Mouse (Mus musculus): ENCODE measurements at regions not wholly inside any gene's neighbourhood (a gene's known extent, or its start where the extent isn't known, plus 50 kb on each side); places are given as distances from the start of the nearest gene placed in this dataset.
A peak's percentile ranks its signal among the peaks of the same experiment; 100 is the strongest.

GRCm38 (mm10) chr15:87290987-87291529 lies 253.0 kb upstream of the Fam19a5 start:
- no peak for DNase-seq

GRCm38 (mm10) chr15:87319896-87320295 lies 224.2 kb upstream of the Fam19a5 start:
- DNase-seq: no peak

GRCm38 (mm10) chr15:87321067-87321985 lies 222.8 kb upstream of the Fam19a5 start:
- no peak for DNase-seq

- DNase-seq: no peak
Observed at GRCm38 (mm10) chr15:87325389-87325788, 218.7 kb upstream of the Fam19a5 start.

- DNase-seq: no peak
Observed at GRCm38 (mm10) chr15:87326281-87326680, 217.8 kb upstream of the Fam19a5 start.

- DNase-seq: no peak
Observed at GRCm38 (mm10) chr15:87332441-87332840, 211.7 kb upstream of the Fam19a5 start.

GRCm38 (mm10) chr15:87333527-87333926 lies 210.6 kb upstream of the Fam19a5 start:
- no peak for DNase-seq

GRCm38 (mm10) chr15:87334430-87334829 lies 209.7 kb upstream of the Fam19a5 start:
- no peak for DNase-seq

GRCm38 (mm10) chr15:87335324-87335723 lies 208.8 kb upstream of the Fam19a5 start:
- DNase-seq: no peak

- DNase-seq: peak; percentile 76
Observed at GRCm38 (mm10) chr15:87335737-87336136, 208.4 kb upstream of the Fam19a5 start.

- peak; percentile 41 for DNase-seq
Observed at GRCm38 (mm10) chr15:87339904-87340303, 204.2 kb upstream of the Fam19a5 start.

GRCm38 (mm10) chr15:87342656-87343055 lies 201.4 kb upstream of the Fam19a5 start:
- no peak for DNase-seq

GRCm38 (mm10) chr15:87345826-87346225 lies 198.3 kb upstream of the Fam19a5 start:
- DNase-seq: peak; percentile 46

GRCm38 (mm10) chr15:87349533-87350247 lies 194.4 kb upstream of the Fam19a5 start:
- DNase-seq: peak; percentile 70

- no peak for DNase-seq
Observed at GRCm38 (mm10) chr15:87352812-87353211, 191.3 kb upstream of the Fam19a5 start.

GRCm38 (mm10) chr15:87353886-87354285 lies 190.2 kb upstream of the Fam19a5 start:
- DNase-seq: no peak

- DNase-seq: no peak
Observed at GRCm38 (mm10) chr15:87360457-87360856, 183.6 kb upstream of the Fam19a5 start.

GRCm38 (mm10) chr15:87365712-87366361 lies 178.3 kb upstream of the Fam19a5 start:
- peak; percentile 65 for DNase-seq

GRCm38 (mm10) chr15:87367381-87367780 lies 176.7 kb upstream of the Fam19a5 start:
- DNase-seq: peak; percentile 24

GRCm38 (mm10) chr15:87369381-87369780 lies 174.7 kb upstream of the Fam19a5 start:
- DNase-seq: peak; percentile 50

- DNase-seq: no peak
Observed at GRCm38 (mm10) chr15:87369836-87370235, 174.3 kb upstream of the Fam19a5 start.

GRCm38 (mm10) chr15:87370761-87371160 lies 173.3 kb upstream of the Fam19a5 start:
- DNase-seq: no peak

GRCm38 (mm10) chr15:87374670-87375069 lies 169.4 kb upstream of the Fam19a5 start:
- DNase-seq: no peak

Data from cerebellum, adult 9-10 months (tissue).